Mouse (Mus musculus): ENCODE measurements around the gene Vps13a. TPM values are rescaled to one million over a fixed set of nuclear protein-coding genes. Genes with fewer than 3 reads are reported as not detected.

Vps13a gene
- polyA plus RNA-seq, 2 experiments, result 7.8 to 9.6 TPM

GRCm38 (mm10) chr19:16599298-16599970 is 181.3 kb downstream of the Vps13a start:
- peak; percentile 79 for ATAC-seq (ENCODE audit: low FRiP score, low read depth)
- Histone ChIP-seq H3K9ac (ENCODE audit: low read depth, low read length, severe bottlenecking) (no peak overlapping the region), H3K4me2 (replicated peaks; ENCODE audit: low read depth, low read length, severe bottlenecking) (peak overlapping the region; percentile 11; the same call in 1 of the 2 replicates), H3K27me3 (ENCODE audit: control insufficient read depth, insufficient read depth, low read length) (no peaks in the 10 kb centered on the region), H3K9me3 (ENCODE audit: control insufficient read depth, low read length) (no peaks in the 10 kb centered on the region), H3K4me3 (replicated peaks; ENCODE audit: low read length) (no peak overlapping the region), H3K4me1 (ENCODE audit: control insufficient read depth, insufficient read depth, low read length) (peaks cover 7% of the 10 kb centered on the region; the same call in 1 of the 2 replicates), H3K36me3 (ENCODE audit: control insufficient read depth, insufficient read depth, low read length) (no peaks in the 10 kb centered on the region), H3K27ac (replicated peaks; ENCODE audit: low read depth, low read length) (no peak overlapping the region)
- TF ChIP-seq POLR2A (IDR thresholded peaks at IDR 0.05; ENCODE audit: borderline replicate concordance, extremely low read depth, insufficient read depth, insufficient read length), result no peak
- 15% methylated on average over 9 of the region's 9 CpGs for WGBS
- DNase-seq (ENCODE audit: low spot score), result peak; percentile 86

GRCm38 (mm10) chr19:16598653-16599297 is 182.0 kb downstream of the Vps13a start:
- Histone ChIP-seq H3K9me3 (ENCODE audit: control insufficient read depth, low read length) (no peaks in the 10 kb centered on the region), H3K9ac (ENCODE audit: low read depth, low read length, severe bottlenecking) (no peak overlapping the region), H3K4me2 (replicated peaks; ENCODE audit: low read depth, low read length, severe bottlenecking) (peak overlapping the region; percentile 11), H3K27ac (replicated peaks; ENCODE audit: low read depth, low read length) (no peak overlapping the region), H3K27me3 (ENCODE audit: control insufficient read depth, insufficient read depth, low read length) (no peaks in the 10 kb centered on the region), H3K4me1 (ENCODE audit: control insufficient read depth, insufficient read depth, low read length) (peaks cover 7% of the 10 kb centered on the region; the same call in 1 of the 2 replicates), H3K4me3 (replicated peaks; ENCODE audit: low read length) (no peak overlapping the region), H3K36me3 (ENCODE audit: control insufficient read depth, insufficient read depth, low read length) (no peaks in the 10 kb centered on the region)
- TF ChIP-seq POLR2A (IDR thresholded peaks at IDR 0.05; ENCODE audit: borderline replicate concordance, extremely low read depth, insufficient read depth, insufficient read length), result no peak
- DNase-seq (ENCODE audit: low spot score) (peak; percentile 68), ATAC-seq (ENCODE audit: low FRiP score, low read depth) (peak; percentile 80)
- WGBS, result 29% methylated on average over 11 of the region's 11 CpGs

- WGBS, result 84% methylated on average over 6 of the region's 6 CpGs
- no peak overlapping the region for H3K4me3 ChIP-seq (replicated peaks; ENCODE audit: low read length)
Observed at GRCm38 (mm10) chr19:16597216-16597615, 183.5 kb downstream of the Vps13a start.

GRCm38 (mm10) chr19:16593975-16594317 is 186.8 kb downstream of the Vps13a start:
- Histone ChIP-seq H3K27ac (replicated peaks; ENCODE audit: low read depth, low read length) (no peak overlapping the region), H3K9ac (ENCODE audit: low read depth, low read length, severe bottlenecking) (no peak overlapping the region), H3K4me1 (ENCODE audit: control insufficient read depth, insufficient read depth, low read length) (peaks cover 5% of the 10 kb centered on the region; the same call in 1 of the 2 replicates), H3K9me3 (ENCODE audit: control insufficient read depth, low read length) (no peaks in the 10 kb centered on the region), H3K4me2 (replicated peaks; ENCODE audit: low read depth, low read length, severe bottlenecking) (no peak overlapping the region), H3K27me3 (ENCODE audit: control insufficient read depth, insufficient read depth, low read length) (no peaks in the 10 kb centered on the region), H3K4me3 (replicated peaks; ENCODE audit: low read length) (no peak overlapping the region), H3K36me3 (ENCODE audit: control insufficient read depth, insufficient read depth, low read length) (no peaks in the 10 kb centered on the region)
- DNase-seq (ENCODE audit: low spot score), result no peak
- TF ChIP-seq POLR2A (IDR thresholded peaks at IDR 0.05; ENCODE audit: borderline replicate concordance, extremely low read depth, insufficient read depth, insufficient read length), result no peak
- ATAC-seq (ENCODE audit: low FRiP score, low read depth), result no peak

More at GRCm38 (mm10) chr19:16597216-16597615, 183.5 kb downstream of the Vps13a start:
- H3K36me3 ChIP-seq (ENCODE audit: control insufficient read depth, insufficient read depth, low read length), result no peaks in the 10 kb centered on the region
- no peak for TF ChIP-seq POLR2A (IDR thresholded peaks at IDR 0.05; ENCODE audit: borderline replicate concordance, extremely low read depth, insufficient read depth, insufficient read length)
- H3K27me3 ChIP-seq (ENCODE audit: control insufficient read depth, insufficient read depth, low read length), result no peaks in the 10 kb centered on the region
- H3K27ac ChIP-seq (replicated peaks; ENCODE audit: low read depth, low read length), result no peak overlapping the region
- peaks cover 7% of the 10 kb centered on the region; the same call in 1 of the 2 replicates for H3K4me1 ChIP-seq (ENCODE audit: control insufficient read depth, insufficient read depth, low read length)
- DNase-seq (ENCODE audit: low spot score), result no peak
- H3K9me3 ChIP-seq (ENCODE audit: control insufficient read depth, low read length), result no peaks in the 10 kb centered on the region
- no peak for ATAC-seq (ENCODE audit: low FRiP score, low read depth)
- H3K9ac ChIP-seq (ENCODE audit: low read depth, low read length, severe bottlenecking), result no peak overlapping the region
- H3K4me2 ChIP-seq (replicated peaks; ENCODE audit: low read depth, low read length, severe bottlenecking), result no peak overlapping the region

- ATAC-seq (ENCODE audit: low FRiP score, low read depth) (0 out of 2 replicates have a peak, but pooled peaks have one; percentile 23), DNase-seq (ENCODE audit: low spot score) (peak; percentile 16)
- no peak for TF ChIP-seq POLR2A (IDR thresholded peaks at IDR 0.05; ENCODE audit: borderline replicate concordance, extremely low read depth, insufficient read depth, insufficient read length)
- Histone ChIP-seq H3K9me3 (ENCODE audit: control insufficient read depth, low read length) (no peaks in the 10 kb centered on the region), H3K4me2 (replicated peaks; ENCODE audit: low read depth, low read length, severe bottlenecking) (no peak overlapping the region), H3K4me1 (ENCODE audit: control insufficient read depth, insufficient read depth, low read length) (no peaks in the 10 kb centered on the region), H3K36me3 (ENCODE audit: control insufficient read depth, insufficient read depth, low read length) (no peaks in the 10 kb centered on the region), H3K27me3 (ENCODE audit: control insufficient read depth, insufficient read depth, low read length) (no peaks in the 10 kb centered on the region), H3K27ac (replicated peaks; ENCODE audit: low read depth, low read length) (no peak overlapping the region), H3K4me3 (replicated peaks; ENCODE audit: low read length) (no peak overlapping the region), H3K9ac (ENCODE audit: low read depth, low read length, severe bottlenecking) (no peak overlapping the region)
- WGBS, result 84% methylated on average over 7 of the region's 7 CpGs
Observed at GRCm38 (mm10) chr19:16593256-16593974, 187.3 kb downstream of the Vps13a start.

All from limb, embryonic 14.5 days (tissue).